Mouse (Mus musculus): ENCODE measurements around the gene Syne3. TPM values are rescaled to one million over a fixed set of nuclear protein-coding genes. Genes with fewer than 3 reads are reported as not detected.

The Syne3 gene
- polyA plus RNA-seq, 1 experiment from 2014 or later = 0.50 TPM

DNA sequence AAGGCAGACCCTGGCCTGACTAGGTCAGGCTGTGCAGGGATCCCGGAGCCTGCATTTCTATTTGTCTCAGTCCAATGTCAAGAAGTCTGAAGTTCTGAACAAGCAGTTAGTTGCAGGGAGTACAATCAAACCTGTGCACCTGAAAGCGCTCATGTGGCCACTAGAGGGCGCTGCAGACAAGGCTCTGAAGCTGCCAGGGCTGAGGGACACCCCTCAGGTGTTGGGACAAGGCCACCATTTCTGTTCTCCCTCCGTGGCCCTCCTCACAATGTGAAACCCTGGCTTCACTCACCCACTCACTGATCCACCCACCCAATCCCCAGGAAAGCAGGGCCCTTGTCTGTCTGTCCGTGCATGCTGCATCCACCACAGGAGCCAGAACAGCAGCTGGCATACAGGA, 57.2 kb downstream of the Syne3 start:
- WGBS = 19% methylated on average over 5 of the region's 5 CpGs
- Histone ChIP-seq H3K4me3 (replicated peaks) (no peak overlapping the region), H3K36me3 (no peaks in the 10 kb centered on the region), H3K9me3 (no peaks in the 10 kb centered on the region), H3K4me2 (replicated peaks) (no peak overlapping the region), H3K27me3 (replicated peaks) (no peaks in the 10 kb centered on the region), H3K27ac (no peak overlapping the region), H3K4me1 (replicated peaks) (no peaks in the 10 kb centered on the region), H3K9ac (no peak overlapping the region)
- peak; percentile 52; the same call in 1 of the 2 replicates for ATAC-seq

DNA sequence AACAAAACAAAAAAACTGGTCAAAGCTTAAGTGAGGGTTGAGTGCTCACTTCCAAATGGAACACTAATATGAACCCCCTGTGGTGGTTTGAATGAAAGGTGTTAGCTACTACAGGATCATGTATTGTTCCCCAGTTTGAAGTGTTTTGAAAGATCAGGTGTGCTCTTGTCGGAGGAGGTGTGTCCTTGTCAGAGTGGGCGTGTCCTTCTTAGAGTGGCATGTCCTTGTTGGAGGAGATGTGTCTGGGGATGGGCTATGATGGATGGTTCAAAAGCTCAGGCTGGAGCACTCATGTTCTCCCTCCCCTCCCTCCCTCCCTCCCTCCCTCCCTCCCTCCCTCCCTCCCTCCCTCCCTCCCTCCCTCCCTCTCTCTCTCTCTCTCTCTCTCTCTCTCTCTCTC, 61.7 kb downstream of the Syne3 start:
- ATAC-seq = no peak
- H3K4me2 ChIP-seq (replicated peaks) = no peak overlapping the region
- H3K4me1 ChIP-seq (replicated peaks) = no peaks in the 10 kb centered on the region
- 77% methylated on average over 2 of the region's 2 CpGs for WGBS
- H3K9me3 ChIP-seq = no peaks in the 10 kb centered on the region
- no peaks in the 10 kb centered on the region for H3K27me3 ChIP-seq (replicated peaks)
- H3K27ac ChIP-seq = no peak overlapping the region
- no peaks in the 10 kb centered on the region for H3K36me3 ChIP-seq
- H3K9ac ChIP-seq = no peak overlapping the region
- no peak overlapping the region for H3K4me3 ChIP-seq (replicated peaks)

GRCm38 (mm10) chr12:104946231-104946630, 63.4 kb downstream of the Syne3 start:
- Histone ChIP-seq H3K36me3 (no peaks in the 10 kb centered on the region), H3K4me2 (replicated peaks) (no peak overlapping the region), H3K27me3 (replicated peaks) (no peaks in the 10 kb centered on the region), H3K27ac (no peak overlapping the region), H3K4me3 (replicated peaks) (no peak overlapping the region), H3K4me1 (replicated peaks) (no peaks in the 10 kb centered on the region), H3K9me3 (no peaks in the 10 kb centered on the region), H3K9ac (no peak overlapping the region)
- WGBS = 88% methylated on average over 6 of the region's 6 CpGs
- peak; percentile 43; the same call in 1 of the 2 replicates for ATAC-seq

GRCm38 (mm10) chr12:104940466-104940865, 69.1 kb downstream of the Syne3 start:
- no peaks in the 10 kb centered on the region for H3K36me3 ChIP-seq
- no peaks in the 10 kb centered on the region for H3K27me3 ChIP-seq (replicated peaks)
- no peak for ATAC-seq
- H3K27ac ChIP-seq = no peak overlapping the region
- H3K4me1 ChIP-seq (replicated peaks) = no peaks in the 10 kb centered on the region
- no peak overlapping the region for H3K9ac ChIP-seq
- WGBS = 82% methylated on average over 9 of the region's 9 CpGs
- no peak overlapping the region for H3K4me2 ChIP-seq (replicated peaks)
- H3K4me3 ChIP-seq (replicated peaks) = no peak overlapping the region
- H3K9me3 ChIP-seq = no peaks in the 10 kb centered on the region

- no peak overlapping the region for H3K9ac ChIP-seq
- ATAC-seq = 0 out of 2 replicates have a peak, but pooled peaks have one; percentile 21
These were observed 69.6 kb downstream of the Syne3 start for GRCm38 (mm10) chr12:104940027-104940386.

GRCm38 (mm10) chr12:104939372-104940026, 70.1 kb downstream of the Syne3 start:
- H3K4me3 ChIP-seq (replicated peaks) = no peak overlapping the region
- H3K36me3 ChIP-seq = no peaks in the 10 kb centered on the region
- H3K4me1 ChIP-seq (replicated peaks) = no peaks in the 10 kb centered on the region
- H3K4me2 ChIP-seq (replicated peaks) = no peak overlapping the region
- peak; percentile 78 for ATAC-seq
- no peaks in the 10 kb centered on the region for H3K9me3 ChIP-seq
- H3K9ac ChIP-seq = no peak overlapping the region
- no peaks in the 10 kb centered on the region for H3K27me3 ChIP-seq (replicated peaks)
- no peak overlapping the region for H3K27ac ChIP-seq
- 31% methylated on average over 13 of the region's 13 CpGs for WGBS

More at GRCm38 (mm10) chr12:104940027-104940386, 69.6 kb downstream of the Syne3 start:
- 19% methylated on average over 4 of the region's 4 CpGs for WGBS
- Histone ChIP-seq H3K9me3 (no peaks in the 10 kb centered on the region), H3K4me1 (replicated peaks) (no peaks in the 10 kb centered on the region), H3K4me3 (replicated peaks) (no peak overlapping the region), H3K4me2 (replicated peaks) (no peak overlapping the region), H3K36me3 (no peaks in the 10 kb centered on the region), H3K27me3 (replicated peaks) (no peaks in the 10 kb centered on the region), H3K27ac (no peak overlapping the region)

DNA sequence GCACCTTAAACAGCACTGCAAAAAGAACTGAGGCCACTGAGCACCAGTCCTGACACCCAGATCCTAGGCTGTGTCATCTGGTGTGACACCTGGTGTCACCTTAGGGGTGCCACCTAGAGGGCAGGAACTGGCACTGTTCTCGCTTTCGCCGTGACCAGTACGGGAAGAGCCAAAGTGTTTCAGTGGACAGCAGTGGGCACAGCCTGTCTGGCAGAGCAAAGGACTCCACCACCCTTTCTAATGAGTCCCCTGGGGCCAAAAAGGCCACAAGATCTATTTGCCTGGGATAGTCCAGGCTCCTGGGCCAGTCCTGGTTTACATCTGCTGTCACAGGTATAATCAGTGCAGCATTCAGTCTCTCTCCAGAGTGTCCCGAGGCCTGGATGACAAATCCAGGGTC, 70.7 kb downstream of the Syne3 start:
- Histone ChIP-seq H3K4me2 (replicated peaks) (no peak overlapping the region), H3K9me3 (no peaks in the 10 kb centered on the region), H3K27me3 (replicated peaks) (no peaks in the 10 kb centered on the region), H3K27ac (no peak overlapping the region), H3K9ac (no peak overlapping the region), H3K4me1 (replicated peaks) (no peaks in the 10 kb centered on the region), H3K4me3 (replicated peaks) (no peak overlapping the region), H3K36me3 (no peaks in the 10 kb centered on the region)
- WGBS = 58% methylated on average over 5 of the region's 5 CpGs
- no peak for ATAC-seq

DNA sequence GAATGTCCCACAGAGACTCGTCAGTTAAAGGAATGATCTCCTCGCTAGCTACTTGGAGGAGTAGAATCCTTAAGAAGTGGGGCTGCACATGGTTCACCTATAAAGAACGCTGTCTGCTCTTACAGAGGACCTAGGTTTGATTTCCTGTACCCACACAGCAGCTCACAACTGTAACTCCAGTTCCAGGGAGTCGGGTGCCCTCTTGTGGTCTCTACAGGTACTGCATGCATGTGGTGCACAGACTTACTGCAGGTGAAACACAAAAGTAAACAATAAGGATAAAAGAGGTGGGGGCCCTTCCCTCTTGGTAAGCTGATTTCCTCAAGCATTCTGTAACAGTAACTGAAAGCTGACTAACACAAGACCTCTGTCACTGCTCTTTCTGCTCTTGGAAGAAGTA, 73.4 kb downstream of the Syne3 start:
- H3K4me2 ChIP-seq (replicated peaks) = no peak overlapping the region

GRCm38 (mm10) chr12:104935144-104935543, 74.5 kb downstream of the Syne3 start:
- Histone ChIP-seq H3K9ac (no peak overlapping the region), H3K4me3 (replicated peaks) (no peak overlapping the region), H3K36me3 (no peaks in the 10 kb centered on the region), H3K27ac (no peak overlapping the region), H3K9me3 (no peaks in the 10 kb centered on the region), H3K27me3 (replicated peaks) (no peaks in the 10 kb centered on the region), H3K4me2 (replicated peaks) (no peak overlapping the region), H3K4me1 (replicated peaks) (no peaks in the 10 kb centered on the region)
- WGBS = 86% methylated on average over 8 of the region's 8 CpGs
- ATAC-seq = no peak

More for the DNA sequence above, 73.4 kb downstream of the Syne3 start:
- no peak for ATAC-seq
- Histone ChIP-seq H3K4me3 (replicated peaks) (no peak overlapping the region), H3K4me1 (replicated peaks) (no peaks in the 10 kb centered on the region), H3K27ac (no peak overlapping the region), H3K9ac (no peak overlapping the region), H3K9me3 (no peaks in the 10 kb centered on the region), H3K36me3 (no peaks in the 10 kb centered on the region), H3K27me3 (replicated peaks) (no peaks in the 10 kb centered on the region)
- WGBS = 79% methylated on average over 4 of the region's 4 CpGs

DNA sequence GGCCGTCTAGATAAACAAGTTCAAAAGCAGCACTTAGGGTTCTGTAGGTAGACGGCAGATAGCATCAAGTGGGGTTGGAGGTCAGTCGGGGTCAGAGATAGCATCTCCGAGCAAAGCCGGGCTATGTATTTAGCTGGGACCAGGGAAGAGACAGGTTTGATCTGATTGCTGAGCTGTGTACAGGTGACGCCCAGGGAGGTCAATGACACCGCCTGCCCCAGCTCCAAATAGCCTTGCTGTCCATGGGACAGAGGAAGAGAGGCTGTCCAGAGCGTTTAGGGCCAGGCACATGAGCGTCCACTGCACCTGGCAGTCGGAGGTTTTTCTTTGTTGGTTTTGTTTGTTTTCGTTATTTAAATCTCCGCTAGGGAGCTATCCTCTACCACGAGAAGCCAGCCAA, 75.8 kb downstream of the Syne3 start:
- WGBS = 52% methylated on average over 13 of the region's 13 CpGs
- H3K27me3 ChIP-seq (replicated peaks) = no peaks in the 10 kb centered on the region
- H3K4me2 ChIP-seq (replicated peaks) = no peak overlapping the region
- H3K27ac ChIP-seq = no peak overlapping the region
- no peaks in the 10 kb centered on the region for H3K4me1 ChIP-seq (replicated peaks)
- H3K36me3 ChIP-seq = no peaks in the 10 kb centered on the region
- H3K9me3 ChIP-seq = no peaks in the 10 kb centered on the region
- no peak overlapping the region for H3K4me3 ChIP-seq (replicated peaks)
- H3K9ac ChIP-seq = no peak overlapping the region
- no peak for ATAC-seq

GRCm38 (mm10) chr12:104933217-104933616, 76.4 kb downstream of the Syne3 start:
- H3K4me2 ChIP-seq (replicated peaks) = no peak overlapping the region
- H3K27ac ChIP-seq = no peak overlapping the region
- WGBS = 60% methylated on average over 2 of the region's 2 CpGs
- no peak for ATAC-seq
- H3K36me3 ChIP-seq = no peaks in the 10 kb centered on the region
- no peak overlapping the region for H3K4me3 ChIP-seq (replicated peaks)
- no peaks in the 10 kb centered on the region for H3K4me1 ChIP-seq (replicated peaks)
- no peaks in the 10 kb centered on the region for H3K27me3 ChIP-seq (replicated peaks)
- no peak overlapping the region for H3K9ac ChIP-seq
- no peaks in the 10 kb centered on the region for H3K9me3 ChIP-seq

- Histone ChIP-seq H3K27ac (no peak overlapping the region), H3K36me3 (no peaks in the 10 kb centered on the region), H3K27me3 (replicated peaks) (no peaks in the 10 kb centered on the region), H3K9ac (no peak overlapping the region), H3K4me3 (replicated peaks) (no peak overlapping the region), H3K4me1 (replicated peaks) (peaks cover 6% of the 10 kb centered on the region), H3K4me2 (replicated peaks) (no peak overlapping the region), H3K9me3 (0 out of 2 replicates have a peak, but pooled peaks cover 2% of the 10 kb centered on the region)
- WGBS = 81% methylated on average over 2 of the region's 2 CpGs
- ATAC-seq = no peak
These were observed 83.8 kb downstream of the Syne3 start for GRCm38 (mm10) chr12:104925765-104926164.

GRCm38 (mm10) chr12:104925035-104925434, 84.6 kb downstream of the Syne3 start:
- no peak overlapping the region for H3K4me2 ChIP-seq (replicated peaks)
- no peak overlapping the region for H3K4me3 ChIP-seq (replicated peaks)
- WGBS = 82% methylated on average over 5 of the region's 5 CpGs
- no peaks in the 10 kb centered on the region for H3K27me3 ChIP-seq (replicated peaks)
- no peak for ATAC-seq
- no peak overlapping the region for H3K9ac ChIP-seq
- H3K9me3 ChIP-seq = 0 out of 2 replicates have a peak, but pooled peaks cover 4% of the 10 kb centered on the region
- no peaks in the 10 kb centered on the region for H3K36me3 ChIP-seq
- peaks cover 6% of the 10 kb centered on the region for H3K4me1 ChIP-seq (replicated peaks)
- H3K27ac ChIP-seq = no peak overlapping the region

All from intestine, embryonic 15.5 days (tissue).